Mouse (Mus musculus): ENCODE measurements around the gene Dnmbp.

GRCm38 (mm10) chr19:43939769-43940689, at the start of gene Dnmbp:
- TF ChIP-seq CTCF (IDR thresholded peaks at IDR 0.05; ENCODE audit: control insufficient read depth, insufficient read depth, insufficient read length) (peak; percentile 95), USF1 (IDR thresholded peaks at IDR 0.05; ENCODE audit: low read depth) (no peak), MAX (IDR thresholded peaks at IDR 0.05) (no peak), MYOD1 (IDR thresholded peaks at IDR 0.05; ENCODE audit: control insufficient read depth, insufficient read length, low read depth) (no peak), CEBPB (IDR thresholded peaks at IDR 0.05; ENCODE audit: low read depth) (no peak), MYOG (IDR thresholded peaks at IDR 0.05; ENCODE audit: control insufficient read depth, extremely low read depth, insufficient read length) (no peak), FOSL1 (IDR thresholded peaks at IDR 0.05; ENCODE audit: insufficient read depth, low read length, poor library complexity, severe bottlenecking) (no peak)
